Mouse (Mus musculus) midbrain, postnatal 0 days (tissue): ENCODE measurements around the gene Gal3st2b. TPM values are rescaled to one million over a fixed set of nuclear protein-coding genes. Genes with fewer than 3 reads are reported as not detected.
"Not testable (repeated sequence)": the region's sequence is repeated elsewhere in the genome, so short reads cannot be mapped to it uniquely, and the experiment has no call there.

Experiments
- ATAC-seq: fragments of 200-750 bp; cut with Nextera tagmentation; 2 replicates; pipeline ENCODE4 v1.8.0; 2017; ENCODE audit warnings: moderate number of reproducible peaks, mild to moderate bottlenecking, moderate TSS enrichment, moderate library complexity; ENCODE audit not compliant: low FRiP score
- DNase-seq: peaks from one replicate; pipeline ENCODE4 v3.0.0-alpha.2; 2015; ENCODE audit warnings: low spot score
- H3K27ac ChIP-seq: fragments of 300-500 bp; sonication (generic); 2 replicates; pipeline ENCODE4 v1.5.1; 2014; ENCODE audit warnings: low read depth, mild to moderate bottlenecking, low read length, mixed read lengths
- H3K27me3 ChIP-seq: fragments of 300-500 bp; sonication (generic); 2 replicates; pipeline ENCODE4 v1.6.1; 2014; ENCODE audit warnings: low read length, control low read depth, mixed read lengths; ENCODE audit not compliant: insufficient read depth
- H3K36me3 ChIP-seq: fragments of 300-500 bp; sonication (generic); 2 replicates; pipeline ENCODE4 v1.6.1; 2014; ENCODE audit warnings: low read length, control low read depth, mixed read lengths; ENCODE audit not compliant: insufficient read depth
- H3K4me1 ChIP-seq: fragments of 300-500 bp; sonication (generic); 2 replicates; pipeline ENCODE4 v1.6.1; 2014; ENCODE audit warnings: mild to moderate bottlenecking, control low read depth, antibody characterized with exemption, low read length, mixed read lengths; ENCODE audit not compliant: insufficient read depth
- H3K4me2 ChIP-seq: fragments of 300-500 bp; sonication (generic); 2 replicates; pipeline ENCODE4 v1.6.1; 2014; ENCODE audit warnings: low read depth, mild to moderate bottlenecking, low read length, mixed read lengths; ENCODE audit not compliant: poor library complexity, severe bottlenecking
- H3K4me3 ChIP-seq: fragments of 300-500 bp; sonication (generic); 2 replicates; pipeline ENCODE4 v1.5.1; 2014; ENCODE audit warnings: low read depth, mild to moderate bottlenecking, low read length, moderate library complexity
- H3K9ac ChIP-seq: fragments of 300-500 bp; sonication (generic); replicated peaks from 2 replicates; pipeline ENCODE4 v1.6.1; 2014; ENCODE audit warnings: mild to moderate bottlenecking, low read length, moderate library complexity, mixed read lengths; ENCODE audit not compliant: poor library complexity, severe bottlenecking
- H3K9me3 ChIP-seq: fragments of 300-500 bp; sonication (generic); 2 replicates; pipeline ENCODE4 v1.6.1; 2016; ENCODE audit warnings: low read length, control low read depth
- CTCF ChIP-seq: IDR thresholded peaks from 2 replicates; pipeline ENCODE4 v1.5.1; 2016; ENCODE audit warnings: antibody characterized with exemption, mild to moderate bottlenecking
- WGBS: fragments of 180-500 bp; shearing (Covaris S2); extraction: QIAGEN DNeasy Blood & Tissue Kit; methylation state at CpG from one replicate; pipeline ENCODE4 v1.1.7; 2014; 5-methylcytosine and 5-hydroxymethylcytosine counted together
- polyA plus RNA-seq: library from polyadenylated mRNA; unstranded; fragments of >200 nt; fragmentation: Nextera tagmentation; extraction: Ambion mirVana; gene quantifications from 2 replicates; pipeline ENCODE4 v1.2.1, GENCODE M21; 2015
- total RNA-seq: library from RNA; depleted of rRNA; stranded (reverse); fragments of >200 nt; gene quantifications from 2 replicates; pipeline ENCODE4 v1.2.3, GENCODE M21; 2014; rRNA removed

Gal3st2b gene
- total and polyA plus RNA-seq, 2 experiments from 2014 or later = 0.05 TPM; not detected in 1

DNA sequence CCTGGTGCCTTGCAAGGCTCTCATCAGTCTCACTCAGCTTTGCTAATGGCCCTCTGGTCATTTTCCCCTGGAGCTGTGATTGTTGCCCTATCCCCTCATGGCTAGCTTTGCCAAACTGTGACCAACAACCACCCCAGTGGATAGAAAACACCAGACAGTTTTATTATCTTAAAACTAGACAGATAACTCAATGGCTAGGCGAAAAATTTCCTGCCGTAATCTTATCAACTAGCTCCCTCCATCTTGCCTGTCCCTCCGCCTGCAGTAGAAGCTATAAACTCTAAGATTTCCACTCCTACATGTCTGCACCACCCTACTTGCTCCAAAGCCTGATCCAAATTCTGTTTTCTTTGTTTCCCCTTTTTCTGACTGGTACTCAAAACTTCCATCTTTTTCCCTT, 68.1 kb downstream of the Gal3st2b start:
- no peak overlapping the region for H3K4me3 ChIP-seq
- 93% methylated on average over 3 of the region's 3 CpGs for WGBS
- no peak for ATAC-seq
- H3K9ac ChIP-seq = no peak overlapping the region
- H3K4me1 ChIP-seq = no peaks in the 10 kb centered on the region
- no peak for DNase-seq
- no peak for TF ChIP-seq CTCF
- H3K9me3 ChIP-seq = no peaks in the 10 kb centered on the region
- H3K4me2 ChIP-seq = no peak overlapping the region
- H3K27ac ChIP-seq = no peak overlapping the region
- H3K36me3 ChIP-seq = no peaks in the 10 kb centered on the region
- H3K27me3 ChIP-seq = no peaks in the 10 kb centered on the region

DNA sequence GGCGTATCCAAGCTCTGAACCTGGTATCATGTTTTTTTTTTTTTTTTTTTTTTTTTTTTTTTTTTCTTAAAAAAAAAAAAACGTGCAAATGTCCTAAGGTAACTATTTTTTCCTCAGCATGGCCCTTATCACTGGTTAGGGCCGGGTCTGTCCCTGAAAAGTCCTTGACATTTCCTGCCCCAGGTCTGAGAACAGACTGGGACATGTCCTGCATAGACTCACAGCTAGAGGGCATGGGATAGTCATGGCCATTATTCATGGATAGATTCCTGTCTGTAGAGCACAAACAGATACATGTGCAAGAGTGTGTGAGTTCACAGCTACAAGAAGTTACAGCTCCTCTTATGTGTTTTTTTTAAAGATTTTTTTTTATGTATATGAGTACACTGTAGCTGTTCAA, 70.7 kb downstream of the Gal3st2b start:
- no peak; the same call in 1 of the 2 replicates for TF ChIP-seq CTCF
- Histone ChIP-seq H3K36me3 (no peaks in the 10 kb centered on the region), H3K9me3 (no peaks in the 10 kb centered on the region), H3K4me3 (no peak overlapping the region), H3K9ac (no peak overlapping the region), H3K27me3 (no peaks in the 10 kb centered on the region), H3K4me2 (no peak overlapping the region), H3K27ac (no peak overlapping the region), H3K4me1 (no peaks in the 10 kb centered on the region)
- no peak for DNase-seq
- 76% methylated on average over 3 of the region's 3 CpGs for WGBS
- no peak for ATAC-seq

DNA sequence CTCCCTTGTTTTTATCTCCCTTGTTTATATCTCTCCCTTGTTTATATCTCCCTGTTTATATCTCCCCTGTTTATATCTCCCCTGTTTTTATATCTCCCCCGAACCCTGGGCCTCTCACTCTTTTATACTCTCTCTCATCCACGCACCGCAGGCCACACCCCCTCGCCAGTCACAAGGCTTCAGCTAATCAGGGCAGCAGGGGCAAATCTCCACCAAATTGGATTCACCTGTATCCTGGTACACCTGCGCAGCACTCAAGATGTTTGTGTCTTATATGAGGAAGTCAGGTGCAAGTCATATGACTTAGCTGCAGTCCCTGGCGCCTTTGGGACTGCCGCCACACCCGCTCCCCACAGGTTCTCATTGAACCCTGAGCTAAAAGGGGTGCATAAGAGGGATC, 72.1 kb downstream of the Gal3st2b start, which contains the start of gene Gal3st2c:
Gal3st2c (plus strand) TSS at position 301 of the 400 bp plus-strand sequence.
- H3K27me3 ChIP-seq, DNase-seq, H3K4me3 ChIP-seq, ATAC-seq, H3K9ac ChIP-seq, H3K36me3 ChIP-seq, H3K4me2 ChIP-seq, H3K27ac ChIP-seq, H3K9me3 ChIP-seq, H3K4me1 ChIP-seq: not testable (repeated sequence)
- WGBS = 90% methylated on average over 7 of the region's 8 CpGs

DNA sequence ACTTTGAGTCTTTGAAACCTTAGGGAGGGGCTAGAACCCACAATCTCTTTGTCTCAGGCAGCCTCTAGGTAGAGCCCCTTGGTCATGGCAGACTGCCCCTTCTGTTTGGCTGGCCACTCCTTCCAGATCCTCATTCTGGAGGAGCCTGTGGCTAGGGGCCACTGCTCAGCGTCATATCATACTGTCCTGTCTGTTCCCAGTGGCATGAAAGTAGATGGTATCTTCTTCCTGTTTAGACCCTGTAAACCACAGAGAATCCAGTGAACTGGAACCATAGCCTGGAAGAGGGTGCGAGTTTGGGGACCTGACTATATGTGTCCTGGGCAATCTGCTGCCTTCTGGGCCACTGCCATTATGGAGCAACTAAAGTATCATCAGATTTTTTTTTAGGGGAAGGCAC, 73.0 kb downstream of the Gal3st2b start:
- not testable (repeated sequence) for ATAC-seq, H3K4me2 ChIP-seq, H3K27ac ChIP-seq, DNase-seq, H3K4me3 ChIP-seq, H3K27me3 ChIP-seq, H3K9ac ChIP-seq, H3K4me1 ChIP-seq, H3K9me3 ChIP-seq, H3K36me3 ChIP-seq
- WGBS = 60% methylated on average over 2 of the region's 2 CpGs

GRCm38 (mm10) chr1:93991491-93991890, 73.4 kb downstream of the Gal3st2b start:
- H3K36me3 ChIP-seq, H3K4me2 ChIP-seq, H3K9me3 ChIP-seq, DNase-seq, ATAC-seq, H3K4me3 ChIP-seq, H3K27ac ChIP-seq, H3K27me3 ChIP-seq, H3K9ac ChIP-seq, H3K4me1 ChIP-seq: not testable (repeated sequence)
- WGBS = 83% methylated on average over 3 of the region's 3 CpGs

Other genes starting within 250 kb of the Gal3st2b start
- gene Bok, start 232.7 kb upstream of the Gal3st2b start, total RNA-seq = 99.4 and 108 TPM in 2 replicates
- gene Bok, start 232.7 kb upstream of the Gal3st2b start, polyA plus RNA-seq = 95.4 and 96.6 TPM in 2 replicates
- gene Atg4b, start 166.8 kb upstream of the Gal3st2b start, total RNA-seq = 39.3 and 58.7 TPM in 2 replicates
- 75.8 and 81.8 TPM in 2 replicates for gene Atg4b, start 166.8 kb upstream of the Gal3st2b start, polyA plus RNA-seq
- gene Thap4, start 163.4 kb upstream of the Gal3st2b start, total RNA-seq = 56.0 and 63.3 TPM in 2 replicates
- 53.7 and 57.1 TPM in 2 replicates for gene Thap4, start 163.4 kb upstream of the Gal3st2b start, polyA plus RNA-seq
- 66.8 and 88.8 TPM in 2 replicates for gene Dtymk, start 116.4 kb upstream of the Gal3st2b start, total RNA-seq
- 109 TPM in 2 replicates for gene Dtymk, start 116.4 kb upstream of the Gal3st2b start, polyA plus RNA-seq
- 12.6 and 13.5 TPM in 2 replicates for gene Ing5, start 114.3 kb upstream of the Gal3st2b start, total RNA-seq
- gene Ing5, start 114.3 kb upstream of the Gal3st2b start, polyA plus RNA-seq = 7.1 and 7.5 TPM in 2 replicates
- 10.6 and 20.0 TPM in 2 replicates for gene D2hgdh, start 93.4 kb upstream of the Gal3st2b start, total RNA-seq
- 8.6 and 10.3 TPM in 2 replicates for gene D2hgdh, start 93.4 kb upstream of the Gal3st2b start, polyA plus RNA-seq
- gene Gal3st2, start 57.0 kb upstream of the Gal3st2b start, total RNA-seq = not detected in 2 replicates
- not detected in 2 replicates for gene Gal3st2, start 57.0 kb upstream of the Gal3st2b start, polyA plus RNA-seq
- not detected in 2 replicates for gene Gal3st2c, start 72.2 kb downstream of the Gal3st2b start, total RNA-seq
- gene Gal3st2c, start 72.2 kb downstream of the Gal3st2b start, polyA plus RNA-seq = not detected in 2 replicates
- gene Neu4, start 102.1 kb downstream of the Gal3st2b start, total RNA-seq = 0.93 and 0.99 TPM in 2 replicates
- 0.04 and 0.12 TPM in 2 replicates for gene Neu4, start 102.1 kb downstream of the Gal3st2b start, polyA plus RNA-seq
- not detected in 2 replicates for gene Pdcd1, start 134.2 kb downstream of the Gal3st2b start, total RNA-seq
- not detected in 2 replicates for gene Pdcd1, start 134.2 kb downstream of the Gal3st2b start, polyA plus RNA-seq